Mouse (Mus musculus) forebrain, embryonic 12.5 days (tissue): Measurements from ENCODE around the gene Mcam. TPM values are rescaled to one million over a fixed set of nuclear protein-coding genes. Genes with fewer than 3 reads are reported as not detected.

ENCODE experiments used
- ATAC-seq: fragments of 200-750 bp; cut with Nextera tagmentation; 2 replicates; pipeline ENCODE4 v1.8.0; 2017; ENCODE audit warnings: moderate TSS enrichment; ENCODE audit not compliant: low FRiP score
- H3K27ac ChIP-seq: fragments of 300-500 bp; sonication (generic); 2 replicates; pipeline ENCODE4 v1.5.1; 2016; ENCODE audit warnings: mild to moderate bottlenecking
- H3K27me3 ChIP-seq: fragments of 300-500 bp; sonication (generic); 2 replicates; pipeline ENCODE4 v1.6.1; 2016; ENCODE audit warnings: mild to moderate bottlenecking
- H3K36me3 ChIP-seq: fragments of 300-500 bp; sonication (generic); replicated peaks from 2 replicates; pipeline ENCODE4 v1.6.1; 2016; ENCODE audit warnings: mild to moderate bottlenecking
- H3K4me1 ChIP-seq: fragments of 300-500 bp; sonication (generic); 2 replicates; pipeline ENCODE4 v1.6.1; 2016
- H3K4me2 ChIP-seq: fragments of 300-500 bp; sonication (generic); 2 replicates; pipeline ENCODE4 v1.6.1; 2016; ENCODE audit warnings: mild to moderate bottlenecking, moderate library complexity
- H3K4me3 ChIP-seq: fragments of 300-500 bp; sonication (generic); replicated peaks from 2 replicates; pipeline ENCODE4 v1.5.1; 2016; ENCODE audit warnings: mild to moderate bottlenecking
- H3K9ac ChIP-seq: fragments of 300-500 bp; sonication (generic); 2 replicates; pipeline ENCODE4 v1.6.1; 2016; ENCODE audit warnings: mild to moderate bottlenecking
- H3K9me3 ChIP-seq: fragments of 300-500 bp; sonication (generic); 2 replicates; pipeline ENCODE4 v1.6.1; 2016
- WGBS: fragments of 180-500 bp; shearing (Covaris S2); methylation state at CpG from one replicate; pipeline ENCODE4 v1.1.7; 2016; 5-methylcytosine and 5-hydroxymethylcytosine counted together
- polyA plus RNA-seq: library from polyadenylated mRNA; unstranded; fragments of >200 nt; fragmentation: Nextera tagmentation; extraction: Ambion mirVana; gene quantifications from 2 replicates; pipeline ENCODE4 v1.2.1, GENCODE M21; 2016

The Mcam gene
- polyA plus RNA-seq, 1 experiment from 2014 or later, result 13.4 TPM

GRCm38 (mm10) chr9:44144718-44145060 is 10.4 kb downstream of the Mcam start:
- H3K36me3 ChIP-seq, result peaks cover 56% of the 10 kb centered on the region
- no peak overlapping the region for H3K9ac ChIP-seq
- no peaks in the 10 kb centered on the region for H3K9me3 ChIP-seq
- no peaks in the 10 kb centered on the region for H3K4me1 ChIP-seq
- no peak overlapping the region for H3K4me2 ChIP-seq
- H3K27me3 ChIP-seq, result no peaks in the 10 kb centered on the region
- H3K4me3 ChIP-seq, result no peak overlapping the region
- no peak overlapping the region for H3K27ac ChIP-seq
- ATAC-seq, result no peak

- no peak overlapping the region for H3K4me2 ChIP-seq
- H3K27ac ChIP-seq, result no peak overlapping the region
- no peaks in the 10 kb centered on the region for H3K4me1 ChIP-seq
- H3K4me3 ChIP-seq, result no peak overlapping the region
- H3K9me3 ChIP-seq, result no peaks in the 10 kb centered on the region
- no peaks in the 10 kb centered on the region for H3K27me3 ChIP-seq
- WGBS, result 64% methylated on average over 3 of the region's 3 CpGs
- peaks cover 51% of the 10 kb centered on the region for H3K36me3 ChIP-seq
- ATAC-seq, result no peak
- H3K9ac ChIP-seq, result no peak overlapping the region
Observed at GRCm38 (mm10) chr9:44147290-44147689, 13.0 kb downstream of the Mcam start.

GRCm38 (mm10) chr9:44159886-44160285 is 25.6 kb downstream of the Mcam start:
- Histone ChIP-seq H3K9ac (no peak overlapping the region), H3K27ac (no peak overlapping the region), H3K4me1 (no peaks in the 10 kb centered on the region), H3K4me3 (no peak overlapping the region), H3K9me3 (no peaks in the 10 kb centered on the region), H3K4me2 (no peak overlapping the region), H3K27me3 (no peaks in the 10 kb centered on the region), H3K36me3 (peaks cover 75% of the 10 kb centered on the region)
- 89% methylated on average over 3 of the region's 3 CpGs for WGBS
- ATAC-seq, result no peak

- WGBS, result 91% methylated on average over 5 of the region's 5 CpGs
- Histone ChIP-seq H3K9me3 (no peaks in the 10 kb centered on the region), H3K27ac (no peak overlapping the region), H3K36me3 (peaks cover 59% of the 10 kb centered on the region), H3K4me3 (no peak overlapping the region), H3K4me2 (no peak overlapping the region), H3K9ac (no peak overlapping the region), H3K27me3 (no peaks in the 10 kb centered on the region), H3K4me1 (no peaks in the 10 kb centered on the region)
- ATAC-seq, result no peak
Observed at GRCm38 (mm10) chr9:44168931-44169330, 34.7 kb downstream of the Mcam start.

GRCm38 (mm10) chr9:44170691-44171151 is 36.5 kb downstream of the Mcam start:
- Histone ChIP-seq H3K27ac (no peak overlapping the region), H3K36me3 (peaks cover 42% of the 10 kb centered on the region), H3K4me1 (no peaks in the 10 kb centered on the region), H3K4me2 (no peak overlapping the region), H3K9me3 (no peaks in the 10 kb centered on the region), H3K27me3 (no peaks in the 10 kb centered on the region), H3K4me3 (no peak overlapping the region), H3K9ac (no peak overlapping the region)
- no peak for ATAC-seq
- WGBS, result 96% methylated on average over 3 of the region's 3 CpGs

GRCm38 (mm10) chr9:44175556-44175955 is 41.3 kb downstream of the Mcam start:
- Histone ChIP-seq H3K36me3 (peaks cover 33% of the 10 kb centered on the region), H3K27me3 (no peaks in the 10 kb centered on the region)
- 89% methylated on average over 6 of the region's 6 CpGs for WGBS

GRCm38 (mm10) chr9:44175957-44176356 is 41.7 kb downstream of the Mcam start:
- no peak overlapping the region for H3K4me3 ChIP-seq
- WGBS, result 93% methylated on average over 1 of the region's 1 CpGs
- H3K9ac ChIP-seq, result no peak overlapping the region
- H3K9me3 ChIP-seq, result peaks cover 9% of the 10 kb centered on the region; the same call in 1 of the 2 replicates
- H3K27me3 ChIP-seq, result no peaks in the 10 kb centered on the region
- peaks cover 32% of the 10 kb centered on the region for H3K36me3 ChIP-seq
- H3K4me1 ChIP-seq, result no peaks in the 10 kb centered on the region
- no peak overlapping the region for H3K4me2 ChIP-seq
- H3K27ac ChIP-seq, result no peak overlapping the region
- ATAC-seq, result no peak

More at GRCm38 (mm10) chr9:44175556-44175955, 41.3 kb downstream of the Mcam start:
- Histone ChIP-seq H3K4me3 (no peak overlapping the region), H3K9ac (no peak overlapping the region), H3K27ac (no peak overlapping the region), H3K4me1 (no peaks in the 10 kb centered on the region), H3K9me3 (peaks cover 9% of the 10 kb centered on the region; the same call in 1 of the 2 replicates), H3K4me2 (no peak overlapping the region)
- ATAC-seq, result no peak

GRCm38 (mm10) chr9:44177405-44177804 is 43.1 kb downstream of the Mcam start:
- Histone ChIP-seq H3K27ac (no peak overlapping the region), H3K27me3 (no peaks in the 10 kb centered on the region), H3K4me3 (no peak overlapping the region), H3K4me2 (no peak overlapping the region), H3K9ac (no peak overlapping the region), H3K36me3 (peaks cover 20% of the 10 kb centered on the region), H3K4me1 (no peaks in the 10 kb centered on the region), H3K9me3 (peaks cover 9% of the 10 kb centered on the region; the same call in 1 of the 2 replicates)
- 88% methylated on average over 2 of the region's 2 CpGs for WGBS
- ATAC-seq, result no peak

GRCm38 (mm10) chr9:44178389-44178788 is 44.1 kb downstream of the Mcam start:
- ATAC-seq, result no peak
- Histone ChIP-seq H3K36me3 (peaks cover 14% of the 10 kb centered on the region; the same call in 1 of the 2 replicates), H3K27me3 (no peaks in the 10 kb centered on the region), H3K9me3 (peaks cover 9% of the 10 kb centered on the region; the same call in 1 of the 2 replicates), H3K4me1 (no peaks in the 10 kb centered on the region), H3K4me3 (no peak overlapping the region), H3K4me2 (no peak overlapping the region), H3K27ac (no peak overlapping the region), H3K9ac (no peak overlapping the region)
- WGBS, result 87% methylated on average over 14 of the region's 14 CpGs

GRCm38 (mm10) chr9:44178811-44179210 is 44.5 kb downstream of the Mcam start:
- 98% methylated on average over 12 of the region's 12 CpGs for WGBS

GRCm38 (mm10) chr9:44181537-44181936 is 47.3 kb downstream of the Mcam start:
- no peak overlapping the region for H3K4me3 ChIP-seq
- no peak overlapping the region for H3K9ac ChIP-seq
- H3K27me3 ChIP-seq, result no peaks in the 10 kb centered on the region
- H3K4me2 ChIP-seq, result no peak overlapping the region
- ATAC-seq, result no peak
- 93% methylated on average over 5 of the region's 5 CpGs for WGBS
- peaks cover 9% of the 10 kb centered on the region; the same call in 1 of the 2 replicates for H3K9me3 ChIP-seq
- H3K36me3 ChIP-seq, result peaks cover 17% of the 10 kb centered on the region; the same call in 1 of the 2 replicates
- no peak overlapping the region for H3K27ac ChIP-seq
- no peaks in the 10 kb centered on the region for H3K4me1 ChIP-seq

More at GRCm38 (mm10) chr9:44178811-44179210, 44.5 kb downstream of the Mcam start:
- no peak overlapping the region for H3K9ac ChIP-seq
- peaks cover 14% of the 10 kb centered on the region; the same call in 1 of the 2 replicates for H3K36me3 ChIP-seq
- H3K9me3 ChIP-seq, result peaks cover 9% of the 10 kb centered on the region; the same call in 1 of the 2 replicates
- no peak for ATAC-seq
- H3K27ac ChIP-seq, result no peak overlapping the region
- no peaks in the 10 kb centered on the region for H3K27me3 ChIP-seq
- no peak overlapping the region for H3K4me3 ChIP-seq
- no peaks in the 10 kb centered on the region for H3K4me1 ChIP-seq
- H3K4me2 ChIP-seq, result no peak overlapping the region

- Histone ChIP-seq H3K4me1 (no peaks in the 10 kb centered on the region), H3K36me3 (peaks cover 17% of the 10 kb centered on the region; the same call in 1 of the 2 replicates), H3K9ac (no peak overlapping the region), H3K4me3 (no peak overlapping the region), H3K27ac (no peak overlapping the region), H3K9me3 (peaks cover 9% of the 10 kb centered on the region; the same call in 1 of the 2 replicates), H3K27me3 (no peaks in the 10 kb centered on the region), H3K4me2 (no peak overlapping the region)
- ATAC-seq, result no peak
- 91% methylated on average over 3 of the region's 3 CpGs for WGBS
Observed at GRCm38 (mm10) chr9:44182260-44182659, 48.0 kb downstream of the Mcam start.

- H3K36me3 ChIP-seq, result 0 out of 2 replicates have a peak, but pooled peaks cover 3% of the 10 kb centered on the region
- H3K4me1 ChIP-seq, result peaks cover 9% of the 10 kb centered on the region; the same call in 1 of the 2 replicates
- H3K9ac ChIP-seq, result no peak overlapping the region
- H3K27ac ChIP-seq, result peak overlapping the region; percentile 43; the same call in 1 of the 2 replicates
- H3K4me2 ChIP-seq, result no peak overlapping the region
- whole genome bisulfite sequencing, result 60% methylated on average over 12 of the region's 12 CpGs
- no peaks in the 10 kb centered on the region for H3K9me3 ChIP-seq
- no peak overlapping the region for H3K4me3 ChIP-seq
- no peak for ATAC-seq
- H3K27me3 ChIP-seq, result no peaks in the 10 kb centered on the region
Observed at GRCm38 (mm10) chr9:44188223-44188622, 54.0 kb downstream of the Mcam start.
